In genomic region chr15:15692713-15693112, GRCm38 (mm10) we compare ENCODE assay signal across 21 mouse cellular contexts.
DNase-seq lines count a peak whose midpoint lies in the region; ATAC-seq and TF ChIP-seq lines count a peak whose summit lies in the region.
"Had no signal": no experiment of that assay in that cellular context is flagged by ENCODE, and none has a peak within 500 bp of the region (broad histone marks: within the 10 kb centered on the region; RNA-seq: fewer than 3 reads in every experiment).

No protein-coding gene starts in this region.

- H3K4me2 ChIP-seq in kidney, embryonic 15.5 days, result no peak overlapping the region
- H3K4me2 ChIP-seq in limb, embryonic 14.5 days (replicated peaks; ENCODE audit: low read depth, low read length, severe bottlenecking), result no peak overlapping the region
- H3K4me2 ChIP-seq: embryonic facial prominence, embryonic 15.5 days; heart, embryonic 13.5 days; hindbrain, embryonic 15.5 days had no signal

- H3K9me3 ChIP-seq in kidney, embryonic 15.5 days (replicated peaks), result no peaks in the 10 kb centered on the region
- no peaks in the 10 kb centered on the region for H3K9me3 ChIP-seq in limb, embryonic 14.5 days (ENCODE audit: control insufficient read depth, low read length)
- H3K9me3 ChIP-seq: embryonic facial prominence, embryonic 15.5 days; forebrain, embryonic 10.5 days; heart, embryonic 13.5 days; hindbrain, embryonic 15.5 days had no signal

- no peak for TF ChIP-seq POLR2A in limb, embryonic 14.5 days (IDR thresholded peaks at IDR 0.05; ENCODE audit: borderline replicate concordance, extremely low read depth, insufficient read depth, insufficient read length)

- no peak overlapping the region for H3K4me3 ChIP-seq in kidney, embryonic 15.5 days (replicated peaks)
- H3K4me3 ChIP-seq in limb, embryonic 14.5 days (replicated peaks; ENCODE audit: low read length), result no peak overlapping the region
- H3K4me3 ChIP-seq: embryonic facial prominence, embryonic 15.5 days; erythroblast, embryonic 14.5 days; forebrain, embryonic 10.5 days; heart, embryonic 13.5 days; hindbrain, embryonic 15.5 days had no signal

- H3K27ac ChIP-seq in kidney, embryonic 15.5 days, result no peak overlapping the region
- no peak overlapping the region for H3K27ac ChIP-seq in limb, embryonic 14.5 days (replicated peaks; ENCODE audit: low read depth, low read length)
- H3K27ac ChIP-seq: embryonic facial prominence, embryonic 15.5 days; forebrain, embryonic 10.5 days; heart, embryonic 13.5 days; hindbrain, embryonic 15.5 days had no signal

- H3K36me3 ChIP-seq in kidney, embryonic 15.5 days, result no peaks in the 10 kb centered on the region
- no peaks in the 10 kb centered on the region for H3K36me3 ChIP-seq in limb, embryonic 14.5 days (ENCODE audit: control insufficient read depth, insufficient read depth, low read length)
- H3K36me3 ChIP-seq: embryonic facial prominence, embryonic 15.5 days; forebrain, embryonic 10.5 days; heart, embryonic 13.5 days; hindbrain, embryonic 15.5 days had no signal

- H3K9ac ChIP-seq in kidney, embryonic 15.5 days, result no peak overlapping the region
- H3K9ac ChIP-seq in limb, embryonic 14.5 days (ENCODE audit: low read depth, low read length, severe bottlenecking), result no peak overlapping the region
- H3K9ac ChIP-seq: embryonic facial prominence, embryonic 15.5 days; heart, embryonic 13.5 days; hindbrain, embryonic 15.5 days had no signal

- 40% methylated on average over 2 of the region's 2 CpGs for WGBS in kidney, embryonic 15.5 days
- WGBS in limb, embryonic 14.5 days, result 19% methylated on average over 2 of the region's 2 CpGs

- DNase-seq in embryo, embryonic 10.5 days (ENCODE audit: low spot score), result peak; percentile 7
- no peak for DNase-seq in embryo, embryonic 9.5 days (ENCODE audit: extremely low spot score)
- DNase-seq in kidney, postnatal 14 days, result no peak
- peak; percentile 61 for DNase-seq in forelimb bud, embryonic 11.5 days (ENCODE audit: low read depth, low spot score)
- DNase-seq in limb, embryonic 14.5 days (ENCODE audit: low spot score), result peak; percentile 39
- DNase-seq in T-cell, adult 2 months (ENCODE audit: low spot score), result no peak
- DNase-seq: adrenal gland, postnatal 14 days; cerebellum, adult 11-12 months; cerebellum, adult 9-10 months; cerebellum, postnatal 25 days; gastrocnemius, postnatal 36 days; heart, adult 11 months; heart, postnatal 36 days had no signal

- H3K27me3 ChIP-seq in kidney, embryonic 15.5 days, result no peaks in the 10 kb centered on the region
- H3K27me3 ChIP-seq in limb, embryonic 14.5 days (ENCODE audit: control insufficient read depth, insufficient read depth, low read length), result no peaks in the 10 kb centered on the region
- H3K27me3 ChIP-seq: embryonic facial prominence, embryonic 15.5 days; heart, embryonic 13.5 days; hindbrain, embryonic 15.5 days had no signal

- no peaks in the 10 kb centered on the region for H3K4me1 ChIP-seq in kidney, embryonic 15.5 days
- 0 out of 2 replicates have a peak, but pooled peaks cover 2% of the 10 kb centered on the region for H3K4me1 ChIP-seq in limb, embryonic 14.5 days (ENCODE audit: control insufficient read depth, insufficient read depth, low read length)
- H3K4me1 ChIP-seq: embryonic facial prominence, embryonic 15.5 days; forebrain, embryonic 10.5 days; heart, embryonic 13.5 days; hindbrain, embryonic 15.5 days had no signal

- peak; percentile 56; the same call in 1 of the 2 replicates for ATAC-seq in kidney, embryonic 15.5 days (replicated peaks; ENCODE audit: low FRiP score)
- ATAC-seq in limb, embryonic 14.5 days (ENCODE audit: low FRiP score, low read depth), result 0 out of 2 replicates have a peak, but pooled peaks have one; percentile 53
- ATAC-seq: activated CD4-positive, CD25-positive, alpha-beta regulatory T cell, adult 4 months; forebrain, embryonic 14.5 days had no signal

Comparison
In these comparisons a context has a peak if more than half of its experiments do, and no peak if none do; other contexts are left out.
1. DNase-seq: peak in embryo, embryonic 10.5 days (single experiment), forelimb bud, embryonic 11.5 days (single experiment) and limb, embryonic 14.5 days (single experiment); none in embryo, embryonic 9.5 days (single experiment), kidney, postnatal 14 days (single experiment) and T-cell, adult 2 months (single experiment).